Mouse (Mus musculus): ENCODE data around the gene Evi5. TPM values are rescaled to one million over a fixed set of nuclear protein-coding genes. Genes with fewer than 3 reads are reported as not detected.

The Evi5 gene
- polyA plus RNA-seq, 1 experiment from 2014 or later = 63.6 TPM

- no peaks in the 10 kb centered on the region for H3K4me1 ChIP-seq (replicated peaks; ENCODE audit: control insufficient read depth, insufficient read depth, low read length)
- no peaks in the 10 kb centered on the region for H3K9me3 ChIP-seq (ENCODE audit: control insufficient read depth, low read length)
- H3K4me3 ChIP-seq (ENCODE audit: low read depth, low read length) = no peak overlapping the region
- 83% methylated on average over 7 of the region's 7 CpGs for WGBS
- no peak overlapping the region for H3K9ac ChIP-seq (ENCODE audit: low read length)
- no peaks in the 10 kb centered on the region for H3K27me3 ChIP-seq (replicated peaks; ENCODE audit: control insufficient read depth, insufficient read depth, low read length)
- H3K36me3 ChIP-seq (ENCODE audit: control insufficient read depth, insufficient read depth, low read length) = peaks cover 32% of the 10 kb centered on the region
- H3K27ac ChIP-seq (ENCODE audit: low read depth) = no peak overlapping the region
- DNase-seq (ENCODE audit: low spot score) = no peak
- no peak overlapping the region for H3K4me2 ChIP-seq (ENCODE audit: low read length)
- no peak for ATAC-seq (replicated peaks; ENCODE audit: low FRiP score, low TSS enrichment, low read depth)
Observed at GRCm38 (mm10) chr5:107787682-107788443, 87.0 kb downstream of the Evi5 start.

DNA sequence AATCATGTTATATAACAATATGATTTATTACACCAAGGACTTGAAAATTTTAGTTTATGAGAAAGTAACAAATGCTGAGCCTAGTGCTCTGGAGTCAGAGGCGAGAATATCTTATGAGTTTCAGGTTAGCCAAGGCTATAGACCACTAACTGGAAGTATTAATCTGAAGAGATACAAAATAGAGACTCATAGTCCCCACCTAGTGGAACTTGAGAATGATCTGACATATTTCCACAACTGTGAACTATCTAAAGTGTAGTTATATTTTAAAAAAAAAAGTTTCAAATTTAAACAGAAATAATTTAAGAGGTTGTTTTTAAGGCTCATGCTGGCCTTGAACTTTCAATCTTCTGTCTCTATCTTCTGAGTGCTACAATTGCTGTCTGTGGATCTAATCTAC lies 92.5 kb downstream of the Evi5 start:
- Histone ChIP-seq H3K4me1 (replicated peaks; ENCODE audit: control insufficient read depth, insufficient read depth, low read length) (no peaks in the 10 kb centered on the region), H3K4me3 (ENCODE audit: low read depth, low read length) (no peak overlapping the region), H3K9me3 (ENCODE audit: control insufficient read depth, low read length) (no peaks in the 10 kb centered on the region), H3K27ac (ENCODE audit: low read depth) (no peak overlapping the region), H3K9ac (ENCODE audit: low read length) (no peak overlapping the region), H3K36me3 (ENCODE audit: control insufficient read depth, insufficient read depth, low read length) (peaks cover 40% of the 10 kb centered on the region), H3K4me2 (ENCODE audit: low read length) (no peak overlapping the region), H3K27me3 (replicated peaks; ENCODE audit: control insufficient read depth, insufficient read depth, low read length) (no peaks in the 10 kb centered on the region)
- WGBS = 95% methylated on average over 1 of the region's 1 CpGs
- no peak for ATAC-seq (replicated peaks; ENCODE audit: low FRiP score, low TSS enrichment, low read depth)
- DNase-seq (ENCODE audit: low spot score) = no peak

- no peaks in the 10 kb centered on the region for H3K4me1 ChIP-seq (replicated peaks; ENCODE audit: control insufficient read depth, insufficient read depth, low read length)
- H3K4me2 ChIP-seq (ENCODE audit: low read length) = no peak overlapping the region
- no peak overlapping the region for H3K27ac ChIP-seq (ENCODE audit: low read depth)
- 89% methylated on average over 3 of the region's 3 CpGs for WGBS
- DNase-seq (ENCODE audit: low spot score) (no peak), ATAC-seq (replicated peaks; ENCODE audit: low FRiP score, low TSS enrichment, low read depth) (no peak)
- H3K27me3 ChIP-seq (replicated peaks; ENCODE audit: control insufficient read depth, insufficient read depth, low read length) = no peaks in the 10 kb centered on the region
- H3K9me3 ChIP-seq (ENCODE audit: control insufficient read depth, low read length) = no peaks in the 10 kb centered on the region
- no peak overlapping the region for H3K9ac ChIP-seq (ENCODE audit: low read length)
- peaks cover 24% of the 10 kb centered on the region; the same call in 1 of the 2 replicates for H3K36me3 ChIP-seq (ENCODE audit: control insufficient read depth, insufficient read depth, low read length)
- H3K4me3 ChIP-seq (ENCODE audit: low read depth, low read length) = no peak overlapping the region
Observed at GRCm38 (mm10) chr5:107778763-107779162, 96.1 kb downstream of the Evi5 start.

GRCm38 (mm10) chr5:107777545-107777830 lies 97.4 kb downstream of the Evi5 start:
- WGBS = 95% methylated on average over 1 of the region's 1 CpGs
- DNase-seq (ENCODE audit: low spot score) = no peak
- Histone ChIP-seq H3K4me3 (ENCODE audit: low read depth, low read length) (no peak overlapping the region), H3K9me3 (ENCODE audit: control insufficient read depth, low read length) (no peaks in the 10 kb centered on the region), H3K36me3 (ENCODE audit: control insufficient read depth, insufficient read depth, low read length) (peaks cover 23% of the 10 kb centered on the region; the same call in 1 of the 2 replicates), H3K27me3 (replicated peaks; ENCODE audit: control insufficient read depth, insufficient read depth, low read length) (no peaks in the 10 kb centered on the region), H3K4me2 (ENCODE audit: low read length) (no peak overlapping the region), H3K27ac (ENCODE audit: low read depth) (no peak overlapping the region), H3K4me1 (replicated peaks; ENCODE audit: control insufficient read depth, insufficient read depth, low read length) (0 out of 2 replicates have a peak, but pooled peaks cover 3% of the 10 kb centered on the region), H3K9ac (ENCODE audit: low read length) (no peak overlapping the region)
- ATAC-seq (replicated peaks; ENCODE audit: low FRiP score, low TSS enrichment, low read depth) = no peak

DNA sequence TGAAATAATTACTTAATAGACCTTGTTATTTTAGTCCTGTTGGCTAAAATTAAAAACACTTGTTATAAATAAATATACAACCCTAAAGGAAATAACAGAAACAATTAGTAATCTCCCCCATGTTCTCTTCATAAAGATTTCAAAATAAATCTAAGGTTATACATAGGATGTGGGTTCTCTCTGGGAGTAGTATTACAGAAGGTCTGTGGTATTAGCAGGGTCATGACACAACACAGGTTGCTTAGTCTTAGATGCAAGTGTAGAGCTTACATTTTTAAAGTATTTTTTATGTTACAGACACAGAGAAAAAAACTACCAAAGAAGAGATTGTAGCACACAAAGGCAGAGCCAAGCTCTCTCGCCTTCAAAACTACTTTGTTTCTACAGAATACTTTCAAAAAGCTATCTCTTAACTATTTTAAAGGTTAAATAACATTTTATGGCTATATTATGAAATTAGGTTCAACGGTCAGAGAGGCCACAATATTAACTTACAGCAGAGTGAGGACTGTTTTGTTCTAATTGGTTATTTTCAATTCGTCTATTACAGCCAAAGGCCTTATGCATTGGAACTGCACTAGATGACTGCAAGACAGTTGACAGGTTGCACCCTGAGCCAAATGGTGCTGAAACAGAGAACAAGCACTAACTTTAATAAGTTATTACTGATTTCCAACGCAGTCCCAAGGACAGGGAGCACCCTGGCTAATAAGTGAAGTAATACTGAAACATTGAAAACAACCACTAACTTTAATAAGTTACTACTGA lies 97.9 kb downstream of the Evi5 start:
- Histone ChIP-seq H3K36me3 (ENCODE audit: control insufficient read depth, insufficient read depth, low read length) (peaks cover 17% of the 10 kb centered on the region; the same call in 1 of the 2 replicates), H3K4me3 (ENCODE audit: low read depth, low read length) (no peak overlapping the region), H3K9me3 (ENCODE audit: control insufficient read depth, low read length) (no peaks in the 10 kb centered on the region), H3K4me2 (ENCODE audit: low read length) (no peak overlapping the region), H3K4me1 (replicated peaks; ENCODE audit: control insufficient read depth, insufficient read depth, low read length) (0 out of 2 replicates have a peak, but pooled peaks cover 4% of the 10 kb centered on the region), H3K27ac (ENCODE audit: low read depth) (no peak overlapping the region), H3K27me3 (replicated peaks; ENCODE audit: control insufficient read depth, insufficient read depth, low read length) (no peaks in the 10 kb centered on the region), H3K9ac (ENCODE audit: low read length) (no peak overlapping the region)
- ATAC-seq (replicated peaks; ENCODE audit: low FRiP score, low TSS enrichment, low read depth) (no peak), DNase-seq (ENCODE audit: low spot score) (no peak)
- WGBS = 85% methylated on average over 4 of the region's 4 CpGs

GRCm38 (mm10) chr5:107775875-107776274 lies 99.0 kb downstream of the Evi5 start:
- H3K27me3 ChIP-seq (replicated peaks; ENCODE audit: control insufficient read depth, insufficient read depth, low read length) = no peaks in the 10 kb centered on the region
- ATAC-seq (replicated peaks; ENCODE audit: low FRiP score, low TSS enrichment, low read depth) (no peak), DNase-seq (ENCODE audit: low spot score) (no peak)
- H3K9ac ChIP-seq (ENCODE audit: low read length) = no peak overlapping the region
- 100% methylated on average over 1 of the region's 1 CpGs for WGBS
- H3K4me1 ChIP-seq (replicated peaks; ENCODE audit: control insufficient read depth, insufficient read depth, low read length) = 0 out of 2 replicates have a peak, but pooled peaks cover 4% of the 10 kb centered on the region
- peaks cover 14% of the 10 kb centered on the region; the same call in 1 of the 2 replicates for H3K36me3 ChIP-seq (ENCODE audit: control insufficient read depth, insufficient read depth, low read length)
- no peak overlapping the region for H3K4me2 ChIP-seq (ENCODE audit: low read length)
- no peak overlapping the region for H3K4me3 ChIP-seq (ENCODE audit: low read depth, low read length)
- no peak overlapping the region for H3K27ac ChIP-seq (ENCODE audit: low read depth)
- H3K9me3 ChIP-seq (ENCODE audit: control insufficient read depth, low read length) = no peaks in the 10 kb centered on the region

- no peaks in the 10 kb centered on the region for H3K27me3 ChIP-seq (replicated peaks; ENCODE audit: control insufficient read depth, insufficient read depth, low read length)
- DNase-seq (ENCODE audit: low spot score) (no peak), ATAC-seq (replicated peaks; ENCODE audit: low FRiP score, low TSS enrichment, low read depth) (no peak)
- whole genome bisulfite sequencing = 63% methylated on average over 5 of the region's 5 CpGs
- no peak overlapping the region for H3K27ac ChIP-seq (ENCODE audit: low read depth)
- peaks cover 7% of the 10 kb centered on the region; the same call in 1 of the 2 replicates for H3K36me3 ChIP-seq (ENCODE audit: control insufficient read depth, insufficient read depth, low read length)
- no peaks in the 10 kb centered on the region for H3K9me3 ChIP-seq (ENCODE audit: control insufficient read depth, low read length)
- H3K4me2 ChIP-seq (ENCODE audit: low read length) = no peak overlapping the region
- H3K4me1 ChIP-seq (replicated peaks; ENCODE audit: control insufficient read depth, insufficient read depth, low read length) = 0 out of 2 replicates have a peak, but pooled peaks cover 4% of the 10 kb centered on the region
- no peak overlapping the region for H3K4me3 ChIP-seq (ENCODE audit: low read depth, low read length)
- no peak overlapping the region for H3K9ac ChIP-seq (ENCODE audit: low read length)
Observed at GRCm38 (mm10) chr5:107772049-107772448, 102.9 kb downstream of the Evi5 start.

GRCm38 (mm10) chr5:107768224-107768623 lies 106.7 kb downstream of the Evi5 start:
- DNase-seq (ENCODE audit: low spot score) (no peak), ATAC-seq (replicated peaks; ENCODE audit: low FRiP score, low TSS enrichment, low read depth) (no peak)
- H3K4me1 ChIP-seq (replicated peaks; ENCODE audit: control insufficient read depth, insufficient read depth, low read length) = 0 out of 2 replicates have a peak, but pooled peaks cover 4% of the 10 kb centered on the region
- no peak overlapping the region for H3K4me3 ChIP-seq (ENCODE audit: low read depth, low read length)
- H3K36me3 ChIP-seq (ENCODE audit: control insufficient read depth, insufficient read depth, low read length) = no peaks in the 10 kb centered on the region; the same call in 1 of the 2 replicates
- no peak overlapping the region for H3K4me2 ChIP-seq (ENCODE audit: low read length)
- H3K27me3 ChIP-seq (replicated peaks; ENCODE audit: control insufficient read depth, insufficient read depth, low read length) = no peaks in the 10 kb centered on the region
- 95% methylated on average over 1 of the region's 1 CpGs for WGBS
- no peaks in the 10 kb centered on the region for H3K9me3 ChIP-seq (ENCODE audit: control insufficient read depth, low read length)
- H3K27ac ChIP-seq (ENCODE audit: low read depth) = no peak overlapping the region
- H3K9ac ChIP-seq (ENCODE audit: low read length) = no peak overlapping the region
